Mouse (Mus musculus): ENCODE measurements around the gene Peak1.

Gene Peak1

GRCm38 (mm10) chr9:56314326-56314725, 103.5 kb downstream of the Peak1 start:
- no peak for DNase-seq (ENCODE audit: low spot score in 2 of 2)

- DNase-seq (ENCODE audit: low spot score in 2 of 2), result no peak
Observed at GRCm38 (mm10) chr9:56309079-56309478, 108.8 kb downstream of the Peak1 start.

GRCm38 (mm10) chr9:56304526-56304925, 113.3 kb downstream of the Peak1 start:
- DNase-seq (ENCODE audit: low spot score in 2 of 2), result no peak

- DNase-seq (ENCODE audit: low spot score in 2 of 2), result no peak
Observed at GRCm38 (mm10) chr9:56302921-56303465, 114.9 kb downstream of the Peak1 start.

GRCm38 (mm10) chr9:56290019-56290418, 127.8 kb downstream of the Peak1 start:
- no peak for DNase-seq (ENCODE audit: low spot score in 2 of 2)

GRCm38 (mm10) chr9:56282481-56282880, 135.4 kb downstream of the Peak1 start:
- no peak for DNase-seq (ENCODE audit: low spot score in 2 of 2)

- no peak for DNase-seq (ENCODE audit: low spot score in 2 of 2)
Observed at GRCm38 (mm10) chr9:56273576-56273975, 144.3 kb downstream of the Peak1 start.

GRCm38 (mm10) chr9:56272247-56272598, 145.6 kb downstream of the Peak1 start:
- DNase-seq (ENCODE audit: low spot score in 2 of 2), result no peak

GRCm38 (mm10) chr9:56271326-56272246, 146.3 kb downstream of the Peak1 start:
- DNase-seq (ENCODE audit: low spot score in 2 of 2), result no peak

GRCm38 (mm10) chr9:56269101-56269500, 148.8 kb downstream of the Peak1 start:
- DNase-seq (ENCODE audit: low spot score in 2 of 2), result no peak

GRCm38 (mm10) chr9:56266200-56266815, 151.6 kb downstream of the Peak1 start:
- no peak for DNase-seq (ENCODE audit: low spot score in 2 of 2)

- no peak for DNase-seq (ENCODE audit: low spot score in 2 of 2)
Observed at GRCm38 (mm10) chr9:56265460-56266199, 152.2 kb downstream of the Peak1 start.

- no peak for DNase-seq (ENCODE audit: low spot score in 2 of 2)
Observed at GRCm38 (mm10) chr9:56265022-56265360, 152.9 kb downstream of the Peak1 start.

- DNase-seq (ENCODE audit: low spot score in 2 of 2), result peak in 1 of 2 experiments; percentile 22
Observed at GRCm38 (mm10) chr9:56264308-56265021, 153.4 kb downstream of the Peak1 start.

GRCm38 (mm10) chr9:56263055-56263454, 154.8 kb downstream of the Peak1 start:
- no peak for DNase-seq (ENCODE audit: low spot score in 2 of 2)

GRCm38 (mm10) chr9:56260495-56261136, 157.3 kb downstream of the Peak1 start:
- no peak for DNase-seq (ENCODE audit: low spot score in 2 of 2)

- no peak for DNase-seq (ENCODE audit: low spot score in 2 of 2)
Observed at GRCm38 (mm10) chr9:56259790-56260494, 157.9 kb downstream of the Peak1 start.

- DNase-seq (ENCODE audit: low spot score in 2 of 2), result no peak
Observed at GRCm38 (mm10) chr9:56258261-56258790, 159.5 kb downstream of the Peak1 start.

- no peak for DNase-seq (ENCODE audit: low spot score in 2 of 2)
Observed at GRCm38 (mm10) chr9:56257227-56258000, 160.5 kb downstream of the Peak1 start.
